Mouse (Mus musculus) inflammation-experienced regulatory T-cells, adult 16 weeks (primary cell): Measurements from ENCODE around the gene Gm15013. TPM values are rescaled to one million over a fixed set of nuclear protein-coding genes. Genes with fewer than 3 reads are reported as not detected.

Experiments
- polyA plus RNA-seq: library from polyadenylated mRNA; unstranded; fragments of 100-300 nt; shearing (Covaris generic); gene quantifications from one replicate; pipeline ENCODE4 v1.2.1, GENCODE M21; 2017

Gm15013 gene
- polyA plus RNA-seq: 0.61 TPM

DNA sequence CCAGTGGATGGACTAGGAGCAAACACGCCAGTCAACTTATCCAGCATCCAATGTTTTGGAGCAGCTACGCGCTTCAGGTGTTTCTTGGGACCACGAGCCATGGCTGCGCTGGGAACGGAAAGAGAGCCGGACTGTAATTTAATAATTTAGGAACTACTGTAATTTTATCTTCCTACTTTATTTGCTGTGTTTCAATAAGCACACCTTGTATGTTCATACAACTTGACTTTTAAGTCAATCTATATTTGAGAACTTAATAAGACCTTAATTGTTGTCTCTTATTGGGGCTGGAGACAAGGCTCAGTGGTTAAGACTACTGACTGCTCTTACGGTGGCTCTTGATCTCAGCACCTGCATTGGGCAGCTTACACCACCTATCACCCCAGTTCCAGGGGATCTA lies at the start of gene Gm15013:
Gene Gm15013, minus strand, starts transcription at position 101 of the 400 bp plus-strand sequence.

DNA sequence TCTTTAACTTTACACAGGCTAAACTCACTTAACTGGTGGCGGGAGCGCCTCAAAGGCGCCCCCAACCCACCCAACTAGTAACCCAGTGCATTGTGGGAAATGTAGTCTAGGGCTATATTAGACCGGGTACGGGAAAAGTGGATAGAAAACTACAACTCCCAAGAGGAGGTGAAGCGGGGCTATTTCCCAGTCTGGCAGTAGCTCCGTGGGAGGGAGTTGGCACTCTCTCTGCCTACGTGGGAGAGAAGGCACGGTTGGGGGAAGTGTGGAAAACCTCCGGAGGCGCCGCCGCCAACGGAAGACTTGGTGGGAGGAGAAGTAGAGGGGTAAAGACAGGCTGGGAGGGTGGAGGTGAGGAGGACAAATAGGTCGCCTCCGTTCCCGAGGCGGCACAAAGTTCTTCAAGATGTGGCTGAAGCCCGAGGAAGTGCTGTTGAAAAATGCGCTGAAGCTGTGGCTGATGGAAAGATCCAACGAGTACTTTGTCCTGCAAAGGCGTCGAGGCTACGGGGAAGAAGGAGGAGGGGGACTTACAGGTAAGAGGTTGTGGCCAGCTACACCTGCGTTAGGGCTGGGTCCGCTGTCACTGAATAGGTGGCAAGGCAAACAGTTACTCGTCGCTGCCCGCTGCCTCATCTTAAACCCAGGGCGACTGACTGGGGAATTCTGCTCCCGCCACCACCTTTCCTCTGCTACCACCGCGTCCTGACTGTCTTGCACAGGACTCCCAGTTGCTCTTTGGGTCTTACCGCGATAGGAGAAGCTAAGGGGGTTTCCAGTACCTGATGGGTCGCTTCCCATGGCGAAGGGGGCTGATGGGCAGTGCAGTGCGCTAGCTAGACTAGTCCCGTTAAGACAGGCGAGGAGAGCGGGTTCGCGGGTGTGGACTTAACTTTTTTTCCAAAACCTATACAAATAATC lies 29.2 kb downstream of the Gm15013 start, which contains the start of gene Tbc1d8b:
Gene Tbc1d8b, plus strand, starts transcription at position 222 of the 921 bp plus-strand sequence.

Other genes starting within 250 kb of the Gm15013 start
- 0.27 TPM for gene D330045A20Rik, start 234.1 kb downstream of the Gm15013 start, polyA plus RNA-seq
- 2.3 TPM for gene Rnf128, start 151.2 kb downstream of the Gm15013 start, polyA plus RNA-seq
- 13.8 TPM for gene Tbc1d8b, start 29.5 kb downstream of the Gm15013 start, polyA plus RNA-seq
- gene Ripply1, start 67.9 kb upstream of the Gm15013 start, polyA plus RNA-seq: not detected
- gene Cldn2, start 86.3 kb upstream of the Gm15013 start, polyA plus RNA-seq: not detected
- gene Morc4, start 157.2 kb upstream of the Gm15013 start, polyA plus RNA-seq: not detected